8 mouse cellular contexts compared by ENCODE assay signal in genomic region chr5:144963401-144963800, GRCm38 (mm10). TPM values are rescaled to one million over a fixed set of nuclear protein-coding genes. Genes with fewer than 3 reads are reported as not detected.
A peak's percentile ranks its signal among the peaks of the same experiment; 100 is the strongest.
DNase-seq lines count a peak whose midpoint lies in the region; ATAC-seq and TF ChIP-seq lines count a peak whose summit lies in the region.

No protein-coding gene starts in this region.

- H3K27me3 ChIP-seq in lung, embryonic 14.5 days (ENCODE audit: insufficient read depth, low read length), result no peaks in the 10 kb centered on the region
- H3K27me3 ChIP-seq in embryonic facial prominence, embryonic 12.5 days, result no peaks in the 10 kb centered on the region
- H3K27me3 ChIP-seq in myocyte (ENCODE audit: control insufficient read depth, insufficient read depth, insufficient read length), result no peaks in the 10 kb centered on the region

- H3ac ChIP-seq in myocyte (ENCODE audit: control insufficient read depth, insufficient read length), result no peak overlapping the region

- H3K4me3 ChIP-seq in lung, embryonic 14.5 days (ENCODE audit: low read depth, low read length), result peak overlapping the region; percentile 27
- H3K4me3 ChIP-seq in lung, adult 2 months (replicated peaks; ENCODE audit: extremely low read depth, low read depth, low read length), result no peak overlapping the region
- H3K4me3 ChIP-seq in embryonic facial prominence, embryonic 12.5 days, result peak overlapping the region; percentile 98
- H3K4me3 ChIP-seq in myocyte, result peak overlapping the region; percentile 30

- intact Hi-C loops in heart, postnatal 36 days (cut with DNase I), result loop anchor here (10.0 kb wide), 1 partner anchor 199 kb away; the partner anchor contains the start of genes Tmem130 and Trrap

- peak; percentile 49 for DNase-seq in lung, embryonic 14.5 days
- no peak for DNase-seq in lung, adult 2 months
- DNase-seq in heart, postnatal 36 days, result peak; percentile 24 to 34
- peak; percentile 63 to 74 for DNase-seq in kidney, postnatal 4 days
- DNase-seq in c-Kit-positive CD71-positive TER-119-positive erythroid progenitor cells, embryonic 14.5 days (ENCODE audit: low spot score), result no peak
- no peak for DNase-seq in retina, embryonic 14.5 days (ENCODE audit: low spot score)

- H3K36me3 ChIP-seq in lung, embryonic 14.5 days (ENCODE audit: insufficient read depth), result no peaks in the 10 kb centered on the region
- H3K36me3 ChIP-seq in embryonic facial prominence, embryonic 12.5 days, result no peaks in the 10 kb centered on the region
- H3K36me3 ChIP-seq in myocyte (ENCODE audit: control insufficient read depth, insufficient read depth), result no peaks in the 10 kb centered on the region

- H3K4me2 ChIP-seq in lung, embryonic 14.5 days, result peak overlapping the region; percentile 81
- H3K4me2 ChIP-seq in embryonic facial prominence, embryonic 12.5 days (replicated peaks), result peak overlapping the region; percentile 74
- peak overlapping the region; percentile 77 for H3K4me2 ChIP-seq in myocyte (ENCODE audit: low read depth)

- peaks cover 60% of the 10 kb centered on the region for H3K79me2 ChIP-seq in myocyte (ENCODE audit: control insufficient read depth, insufficient read depth)

- no peak for ATAC-seq in lung, embryonic 14.5 days (ENCODE audit: insufficient read depth)
- ATAC-seq in embryonic facial prominence, embryonic 12.5 days (ENCODE audit: insufficient number of reproducible peaks, insufficient read depth, low FRiP score, low TSS enrichment), result no peak

- no peaks in the 10 kb centered on the region for H3K9me3 ChIP-seq in lung, embryonic 14.5 days (ENCODE audit: low read depth, low read length)
- no peaks in the 10 kb centered on the region for H3K9me3 ChIP-seq in embryonic facial prominence, embryonic 12.5 days

- 25% methylated on average over 3 of the region's 3 CpGs for WGBS in lung, embryonic 14.5 days
- 3% methylated on average over 3 of the region's 3 CpGs for WGBS in lung, adult 2 months
- 46% methylated on average over 3 of the region's 3 CpGs for WGBS in embryonic facial prominence, embryonic 12.5 days

- no peak for TF ChIP-seq CTCF in lung, embryonic 14.5 days (IDR thresholded peaks at IDR 0.05; ENCODE audit: low read depth)
- TF ChIP-seq CTCF in lung, adult 2 months (IDR thresholded peaks at IDR 0.05; ENCODE audit: insufficient read depth, low read length), result no peak

- TF ChIP-seq POLR2A in lung, adult 2 months (IDR thresholded peaks at IDR 0.05; ENCODE audit: borderline replicate concordance, extremely low read depth, low read depth, low read length), result no peak
- no peak for TF ChIP-seq POLR2A in myocyte (IDR thresholded peaks at IDR 0.05; ENCODE audit: insufficient read length, low read depth)

- H3K27ac ChIP-seq in lung, embryonic 14.5 days (ENCODE audit: low read depth), result peak overlapping the region; percentile 80
- peak overlapping the region; percentile 92 for H3K27ac ChIP-seq in embryonic facial prominence, embryonic 12.5 days

- peaks cover 16% of the 10 kb centered on the region for H3K4me1 ChIP-seq in lung, embryonic 14.5 days (ENCODE audit: insufficient read depth)
- H3K4me1 ChIP-seq in lung, adult 2 months (ENCODE audit: control insufficient read depth, insufficient read depth, low read length), result peaks cover 27% of the 10 kb centered on the region
- H3K4me1 ChIP-seq in embryonic facial prominence, embryonic 12.5 days, result peaks cover 34% of the 10 kb centered on the region

- peak overlapping the region; percentile 40; the same call in 1 of the 2 replicates for H3K9ac ChIP-seq in lung, embryonic 14.5 days
- H3K9ac ChIP-seq in embryonic facial prominence, embryonic 12.5 days, result no peak overlapping the region

TF ChIP-seq in myocyte, 11 proteins besides CTCF, POLR2A, EP300 and RAD21:
- TF ChIP-seq SRF (IDR thresholded peaks at IDR 0.05; ENCODE audit: control insufficient read depth, insufficient read length, low read depth), result no peak
- TF ChIP-seq CEBPB (IDR thresholded peaks at IDR 0.05; ENCODE audit: insufficient read depth, poor library complexity, severe bottlenecking), result no peak
- no peak for TF ChIP-seq USF1 (IDR thresholded peaks at IDR 0.05; ENCODE audit: low read depth)
- TF ChIP-seq MYOD1 (IDR thresholded peaks at IDR 0.05; ENCODE audit: control insufficient read depth in 1 of 3, insufficient read length in 2 of 3, low read depth in 2 of 3), result no peak
- no peak for TF ChIP-seq TCF3 (IDR thresholded peaks at IDR 0.05; ENCODE audit: insufficient read length, low read depth)
- no peak for TF ChIP-seq POLR2AphosphoS2 (IDR thresholded peaks at IDR 0.05; ENCODE audit: insufficient read length, low read depth)
- no peak for TF ChIP-seq E2F4 (IDR thresholded peaks at IDR 0.05; ENCODE audit: insufficient read depth)
- no peak for TF ChIP-seq MAX (IDR thresholded peaks at IDR 0.05; ENCODE audit: low read depth)
- no peak for TF ChIP-seq REST (IDR thresholded peaks at IDR 0.05; ENCODE audit: insufficient read depth, insufficient read length)
- no peak for TF ChIP-seq TCF12 (IDR thresholded peaks at IDR 0.05; ENCODE audit: insufficient read depth, poor library complexity, severe bottlenecking)
- no peak for TF ChIP-seq MYOG (IDR thresholded peaks at IDR 0.05; ENCODE audit: control insufficient read depth in 1 of 3, insufficient read depth in 1 of 3, insufficient read length in 2 of 3, low read depth in 2 of 3)

RNA-seq across cellular contexts. Expression of gene Smurf1, which starts 2.2 kb away (rescaled TPM):
- polyA plus RNA-seq in lung, embryonic 14.5 days (2014; fragmentation: Nextera tagmentation; extraction: Ambion mirVana), result 27.0 and 28.3 TPM in 2 replicates
- 33.5 and 34.1 TPM in 2 replicates for polyA plus RNA-seq in lung, adult 2 months (2012; rRNA removed)
- 24.9 and 26.6 TPM in 2 replicates for polyA plus RNA-seq in embryonic facial prominence, embryonic 12.5 days (2016; fragmentation: Nextera tagmentation; extraction: Ambion mirVana)
- total RNA-seq in heart, postnatal 36 days (2021), result 10 to 100 TPM; 24.6 to 27.2 TPM
- 32.9 TPM for polyA plus RNA-seq in myocyte (2012; fragmentation: generic; extraction: Trizol)

Comparison
In these comparisons a context has a peak if more than half of its experiments do, and no peak if none do; other contexts are left out.
1. DNase-seq: peak in lung, embryonic 14.5 days (single experiment), heart, postnatal 36 days (2 of 2) and kidney, postnatal 4 days (2 of 2); none in lung, adult 2 months (single experiment), c-Kit-positive CD71-positive TER-119-positive erythroid progenitor cells, embryonic 14.5 days (single experiment) and retina, embryonic 14.5 days (single experiment).
2. Peak in every context shown above with its lines, with median percentiles within 50 percentile points of each other: H3K4me2 ChIP-seq.